Comparison of ENCODE assay signal across 14 mouse cellular contexts in the genomic region with DNA sequence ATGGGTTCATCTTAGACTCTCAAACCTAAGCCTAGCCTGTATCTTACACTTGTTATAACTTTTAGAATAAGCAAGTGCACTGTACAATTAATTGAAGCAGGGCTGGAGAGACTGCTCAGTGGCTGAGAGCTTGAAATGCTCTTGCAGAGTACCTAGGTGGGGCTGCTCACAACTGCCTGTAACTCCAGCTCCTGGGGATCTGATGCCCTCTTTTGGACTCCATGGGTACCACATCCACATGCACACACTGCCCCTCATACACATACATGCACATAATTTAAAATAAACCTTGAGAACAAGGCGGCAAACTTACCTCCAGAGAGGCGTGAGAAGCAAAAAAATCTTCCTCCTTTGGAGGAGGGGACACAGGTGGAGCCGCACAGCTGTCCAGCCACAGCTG. TPM values are rescaled to one million over a fixed set of nuclear protein-coding genes. Genes with fewer than 3 reads are reported as not detected.
A peak's percentile ranks its signal among the peaks of the same experiment; 100 is the strongest.
DNase-seq lines count a peak whose midpoint lies in the region; ATAC-seq and TF ChIP-seq lines count a peak whose summit lies in the region.
"Had no signal": no experiment of that assay in that cellular context is flagged by ENCODE, and none has a peak within 500 bp of the region (broad histone marks: within the 10 kb centered on the region; RNA-seq: fewer than 3 reads in every experiment).

No protein-coding gene starts in this region.

- no peak for ATAC-seq in hindbrain, postnatal 0 days
- no peak for ATAC-seq in hindbrain, embryonic 13.5 days (ENCODE audit: low FRiP score)
- no peak for ATAC-seq in midbrain, postnatal 0 days (ENCODE audit: low FRiP score)
- ATAC-seq: midbrain, embryonic 16.5 days had no signal

- H3K27ac ChIP-seq in hindbrain, postnatal 0 days, result no peak overlapping the region
- no peak overlapping the region for H3K27ac ChIP-seq in hindbrain, embryonic 13.5 days
- H3K27ac ChIP-seq in midbrain, postnatal 0 days (ENCODE audit: low read depth, low read length), result no peak overlapping the region
- no peak overlapping the region for H3K27ac ChIP-seq in midbrain, embryonic 10.5 days (replicated peaks)
- no peak overlapping the region for H3K27ac ChIP-seq in small intestine, adult 2 months (ENCODE audit: insufficient read depth, low read depth, low read length)
- H3K27ac ChIP-seq: hindbrain, embryonic 14.5 days; limb, embryonic 13.5 days had no signal

- H3K4me3 ChIP-seq in hindbrain, postnatal 0 days (ENCODE audit: low read length), result no peak overlapping the region
- H3K4me3 ChIP-seq in hindbrain, embryonic 13.5 days, result no peak overlapping the region
- no peak overlapping the region for H3K4me3 ChIP-seq in midbrain, postnatal 0 days (ENCODE audit: low read depth, low read length)
- H3K4me3 ChIP-seq in midbrain, embryonic 10.5 days, result no peak overlapping the region
- H3K4me3 ChIP-seq in small intestine, adult 2 months (ENCODE audit: low read depth, low read length), result no peak overlapping the region
- H3K4me3 ChIP-seq: erythroblast, embryonic 14.5 days; limb, embryonic 13.5 days had no signal

- H3K4me2 ChIP-seq in hindbrain, postnatal 0 days (ENCODE audit: low read depth, low read length), result no peak overlapping the region
- no peak overlapping the region for H3K4me2 ChIP-seq in hindbrain, embryonic 13.5 days
- no peak overlapping the region for H3K4me2 ChIP-seq in midbrain, postnatal 0 days (ENCODE audit: low read depth, low read length, poor library complexity, severe bottlenecking)
- H3K4me2 ChIP-seq: hindbrain, embryonic 14.5 days; limb, embryonic 13.5 days had no signal

- peaks cover 62% of the 10 kb centered on the region for H3K36me3 ChIP-seq in hindbrain, postnatal 0 days (ENCODE audit: insufficient read depth, low read length)
- peaks cover 90% of the 10 kb centered on the region for H3K36me3 ChIP-seq in hindbrain, embryonic 13.5 days
- H3K36me3 ChIP-seq in midbrain, postnatal 0 days (ENCODE audit: insufficient read depth, low read length), result peaks cover 57% of the 10 kb centered on the region
- peaks cover 75% of the 10 kb centered on the region for H3K36me3 ChIP-seq in midbrain, embryonic 10.5 days
- H3K36me3 ChIP-seq in small intestine, adult 2 months (ENCODE audit: control insufficient read depth, insufficient read depth, low read length), result peaks cover 78% of the 10 kb centered on the region

- no peaks in the 10 kb centered on the region for H3K27me3 ChIP-seq in hindbrain, postnatal 0 days (ENCODE audit: insufficient read depth, low read length)
- no peaks in the 10 kb centered on the region for H3K27me3 ChIP-seq in hindbrain, embryonic 13.5 days
- no peaks in the 10 kb centered on the region for H3K27me3 ChIP-seq in midbrain, postnatal 0 days (ENCODE audit: insufficient read depth, low read length)
- H3K27me3 ChIP-seq in midbrain, embryonic 10.5 days (ENCODE audit: low read depth, poor library complexity, severe bottlenecking), result no peaks in the 10 kb centered on the region
- H3K27me3 ChIP-seq in small intestine, adult 2 months (ENCODE audit: control insufficient read depth, insufficient read depth, low read length), result no peaks in the 10 kb centered on the region
- H3K27me3 ChIP-seq: limb, embryonic 13.5 days had no signal

- H3K4me1 ChIP-seq in hindbrain, postnatal 0 days (ENCODE audit: insufficient read depth, low read length), result no peaks in the 10 kb centered on the region
- peaks cover 7% of the 10 kb centered on the region; the same call in 1 of the 2 replicates for H3K4me1 ChIP-seq in hindbrain, embryonic 13.5 days (replicated peaks)
- H3K4me1 ChIP-seq in midbrain, postnatal 0 days (ENCODE audit: insufficient read depth, low read length), result no peaks in the 10 kb centered on the region
- peaks cover 29% of the 10 kb centered on the region for H3K4me1 ChIP-seq in midbrain, embryonic 10.5 days
- 0 out of 2 replicates have a peak, but pooled peaks cover 3% of the 10 kb centered on the region for H3K4me1 ChIP-seq in small intestine, adult 2 months (ENCODE audit: control insufficient read depth, insufficient read depth, insufficient read length, low read length)
- H3K4me1 ChIP-seq: limb, embryonic 13.5 days had no signal

- H3K9me3 ChIP-seq in hindbrain, postnatal 0 days (ENCODE audit: low read length), result no peaks in the 10 kb centered on the region
- no peaks in the 10 kb centered on the region for H3K9me3 ChIP-seq in hindbrain, embryonic 13.5 days
- no peaks in the 10 kb centered on the region for H3K9me3 ChIP-seq in midbrain, postnatal 0 days (ENCODE audit: low read length)
- no peaks in the 10 kb centered on the region for H3K9me3 ChIP-seq in midbrain, embryonic 10.5 days (replicated peaks)
- H3K9me3 ChIP-seq: limb, embryonic 13.5 days had no signal

- TF ChIP-seq POLR2A in small intestine, adult 2 months (IDR thresholded peaks at IDR 0.05; ENCODE audit: low read depth, low read length), result no peak

- 76% methylated on average over 3 of the region's 3 CpGs for WGBS in hindbrain, postnatal 0 days
- WGBS in hindbrain, embryonic 13.5 days, result 75% methylated on average over 3 of the region's 3 CpGs
- WGBS in midbrain, postnatal 0 days, result 73% methylated on average over 3 of the region's 3 CpGs
- 71% methylated on average over 3 of the region's 3 CpGs for WGBS in midbrain, embryonic 10.5 days
- 94% methylated on average over 3 of the region's 3 CpGs for WGBS in small intestine, adult 2 months

- DNase-seq in hindbrain, postnatal 0 days (ENCODE audit: low spot score), result peak; percentile 15
- DNase-seq in midbrain, postnatal 0 days (ENCODE audit: low spot score), result no peak
- no peak for DNase-seq in midbrain, embryonic 10.5 days (ENCODE audit: low spot score)
- peak; percentile 76 for DNase-seq in ZHBTc4 (ENCODE audit: low read depth, low spot score)
- DNase-seq in urinary bladder, adult 2 months (ENCODE audit: low spot score), result no peak
- DNase-seq in layer of hippocampus, postnatal 36 days, result no peak
- DNase-seq: cerebellum, adult 18-20 months; gastrocnemius, postnatal 36 days had no signal

- TF ChIP-seq CTCF in hindbrain, postnatal 0 days (IDR thresholded peaks at IDR 0.05; ENCODE audit: low read depth), result peak; percentile 61
- peak; percentile 50 for TF ChIP-seq CTCF in midbrain, postnatal 0 days (IDR thresholded peaks at IDR 0.05)
- peak; percentile 18; the same call in 1 of the 2 replicates for TF ChIP-seq CTCF in small intestine, adult 2 months (IDR thresholded peaks at IDR 0.05; ENCODE audit: extremely low read depth, insufficient read length, insufficient replicate concordance, low read depth, low read length)

- H3K9ac ChIP-seq in hindbrain, postnatal 0 days (replicated peaks; ENCODE audit: low read length), result no peak overlapping the region
- H3K9ac ChIP-seq in hindbrain, embryonic 13.5 days, result no peak overlapping the region
- H3K9ac ChIP-seq in midbrain, postnatal 0 days (replicated peaks; ENCODE audit: low read length, poor library complexity, severe bottlenecking), result no peak overlapping the region
- H3K9ac ChIP-seq: hindbrain, embryonic 14.5 days; limb, embryonic 13.5 days had no signal

RNA-seq across cellular contexts. Expression of a gene that starts 17.7 kb away (rescaled TPM):
- total RNA-seq in hindbrain, postnatal 0 days (2014; rRNA removed), result 49.6 and 59.3 TPM in 2 replicates
- polyA plus RNA-seq in hindbrain, postnatal 0 days (2015; fragmentation: Nextera tagmentation; extraction: Ambion mirVana), result 31.0 and 33.4 TPM in 2 replicates
- polyA plus RNA-seq in hindbrain, embryonic 13.5 days (2015; fragmentation: Nextera tagmentation; extraction: Ambion mirVana), result 43.8 and 46.7 TPM in 2 replicates
- total RNA-seq in midbrain, postnatal 0 days (2014; rRNA removed), result 41.8 and 44.0 TPM in 2 replicates
- 36.4 and 36.8 TPM in 2 replicates for polyA plus RNA-seq in midbrain, postnatal 0 days (2015; fragmentation: Nextera tagmentation; extraction: Ambion mirVana)
- 29.2 and 32.8 TPM in 2 replicates for polyA plus RNA-seq in midbrain, embryonic 10.5 days (2016; fragmentation: Nextera tagmentation; extraction: Ambion mirVana)
- 39.6 and 88.2 TPM in 2 replicates for polyA plus RNA-seq in small intestine, adult 2 months (2012; rRNA removed)
- 68.2 and 69.5 TPM in 2 replicates for polyA plus RNA-seq in urinary bladder, adult 2 months (2012; rRNA removed)
- 10 to 100 TPM; 19.6 to 19.7 TPM for total RNA-seq in layer of hippocampus, postnatal 36 days (2021)

Comparison
In these comparisons a context has a peak if more than half of its experiments do, and no peak if none do; other contexts are left out.
1. DNase-seq: peak in hindbrain, postnatal 0 days (single experiment) and ZHBTc4 (single experiment); none in midbrain, postnatal 0 days (single experiment), midbrain, embryonic 10.5 days (single experiment), urinary bladder, adult 2 months (single experiment) and layer of hippocampus, postnatal 36 days (0 of 2).
2. Peak in every context shown above with its lines, with median percentiles within 50 percentile points of each other: CTCF ChIP-seq.